Mouse (Mus musculus): ENCODE measurements around the gene Fgd2. TPM values are rescaled to one million over a fixed set of nuclear protein-coding genes. Genes with fewer than 3 reads are reported as not detected.
A peak's percentile ranks its signal among the peaks of the same experiment; 100 is the strongest.
"Not testable (repeated sequence)": the region's sequence is repeated elsewhere in the genome, so short reads cannot be mapped to it uniquely, and the experiment has no call there.

Fgd2 gene
- total RNA-seq, 2 experiments from 2014 or later = 3.5 to 3.9 TPM

- DNase-seq = no peak
Measured at GRCm38 (mm10) chr17:29363109-29363508, 2.4 kb downstream of the Fgd2 start.

GRCm38 (mm10) chr17:29365105-29365621 is 4.4 kb downstream of the Fgd2 start:
- no peak for DNase-seq

- no peak for DNase-seq
Measured at GRCm38 (mm10) chr17:29368726-29369125, 8.0 kb downstream of the Fgd2 start.

GRCm38 (mm10) chr17:29370984-29371723 is 10.4 kb downstream of the Fgd2 start:
- peak; percentile 94 for DNase-seq

- no peak for DNase-seq
Measured at GRCm38 (mm10) chr17:29375871-29376270, 15.2 kb downstream of the Fgd2 start.

DNA sequence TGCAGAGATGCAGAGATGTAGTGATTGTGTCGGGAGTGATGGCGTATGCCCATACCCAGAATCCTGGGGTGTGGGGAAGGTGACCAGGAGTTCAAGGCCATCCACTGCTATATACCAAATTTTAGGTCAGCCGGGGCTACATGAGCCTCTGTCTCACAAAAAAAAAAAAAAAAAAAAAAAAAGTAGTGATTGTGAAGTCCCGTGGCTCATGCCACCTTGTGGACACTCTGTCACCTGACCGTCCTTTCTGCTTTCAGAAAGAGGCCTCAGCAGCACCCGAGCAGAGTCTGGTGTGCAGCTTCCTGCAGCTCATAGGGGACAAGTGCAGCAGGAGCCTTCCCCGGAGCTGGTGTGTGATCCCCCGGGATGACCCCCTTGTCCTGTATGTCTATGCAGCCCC is 17.3 kb downstream of the Fgd2 start:
- DNase-seq = no peak

- DNase-seq = no peak
Measured at GRCm38 (mm10) chr17:29380241-29380640, 19.5 kb downstream of the Fgd2 start.

- DNase-seq = peak; percentile 75
Measured at GRCm38 (mm10) chr17:29381472-29381871, 20.8 kb downstream of the Fgd2 start.

GRCm38 (mm10) chr17:29382417-29382816 is 21.7 kb downstream of the Fgd2 start:
- no peak for DNase-seq

DNA sequence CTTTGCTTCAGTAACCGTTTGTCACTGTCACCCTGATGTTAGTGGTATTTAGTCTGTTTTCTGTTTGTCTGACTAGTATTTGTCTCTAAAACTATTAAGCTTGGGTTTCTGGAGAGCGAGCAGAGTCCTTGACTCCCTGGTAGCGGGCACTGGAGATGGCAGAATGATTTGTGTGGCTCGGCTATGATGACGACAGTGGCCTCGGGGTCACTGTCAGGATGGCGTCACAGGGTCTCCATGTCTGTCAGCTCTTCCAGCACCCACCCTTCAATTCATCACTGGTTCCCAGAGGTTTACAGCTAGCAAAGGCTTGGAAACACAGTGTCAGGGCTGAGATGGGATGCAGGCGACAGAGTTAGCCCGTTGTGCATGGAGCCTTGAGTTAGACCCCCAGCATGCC is 23.2 kb downstream of the Fgd2 start:
- DNase-seq = no peak

- DNase-seq = peak; percentile 46
Measured at GRCm38 (mm10) chr17:29384850-29385438, 24.2 kb downstream of the Fgd2 start.

DNA sequence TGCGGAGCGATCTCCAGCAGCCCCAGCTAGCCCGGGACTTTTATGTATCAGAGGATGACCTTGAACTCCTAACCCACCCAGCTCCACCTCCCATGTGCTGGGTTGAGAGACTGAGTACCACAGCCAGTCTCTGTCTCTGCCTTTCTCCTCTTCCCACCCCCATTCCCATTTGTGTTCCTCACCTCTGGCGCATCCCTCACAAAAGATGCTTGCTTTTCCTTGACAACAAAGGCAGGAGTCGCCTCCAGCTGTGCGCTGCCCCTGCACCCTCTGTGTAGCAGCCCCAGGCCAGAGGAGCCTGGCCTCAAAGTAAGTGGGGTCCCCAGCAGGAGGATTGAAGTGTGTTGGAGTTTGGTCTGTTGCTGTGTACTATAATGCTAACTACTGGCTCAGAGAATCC is 25.0 kb downstream of the Fgd2 start:
- no peak for DNase-seq

DNA sequence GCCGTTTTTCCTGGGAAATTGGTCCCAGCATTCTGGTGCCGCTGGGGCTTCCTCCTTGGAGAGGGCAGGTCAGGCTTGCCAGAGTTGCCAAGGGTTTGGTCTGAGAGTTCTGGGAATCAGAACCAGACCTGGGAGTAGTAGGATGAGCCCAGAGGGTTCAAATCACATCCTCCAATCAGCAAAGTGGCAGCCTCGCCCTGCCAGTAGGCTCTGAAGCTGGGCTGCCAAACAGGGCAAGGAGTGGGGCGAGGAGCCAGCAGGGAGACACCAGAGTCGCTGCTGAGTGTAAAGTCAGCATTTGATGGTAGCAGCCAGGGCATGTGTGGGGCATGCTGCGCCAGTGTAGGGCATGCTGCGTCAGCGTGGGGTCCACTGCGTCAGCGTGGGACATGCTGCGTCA is 28.3 kb downstream of the Fgd2 start:
- peak; percentile 76 for DNase-seq

GRCm38 (mm10) chr17:29391280-29391679 is 30.6 kb downstream of the Fgd2 start:
- DNase-seq = no peak

- DNase-seq = no peak
Measured at GRCm38 (mm10) chr17:29393335-29394089, 32.8 kb downstream of the Fgd2 start.

GRCm38 (mm10) chr17:29394106-29394760 is 33.5 kb downstream of the Fgd2 start:
- no peak for DNase-seq

DNA sequence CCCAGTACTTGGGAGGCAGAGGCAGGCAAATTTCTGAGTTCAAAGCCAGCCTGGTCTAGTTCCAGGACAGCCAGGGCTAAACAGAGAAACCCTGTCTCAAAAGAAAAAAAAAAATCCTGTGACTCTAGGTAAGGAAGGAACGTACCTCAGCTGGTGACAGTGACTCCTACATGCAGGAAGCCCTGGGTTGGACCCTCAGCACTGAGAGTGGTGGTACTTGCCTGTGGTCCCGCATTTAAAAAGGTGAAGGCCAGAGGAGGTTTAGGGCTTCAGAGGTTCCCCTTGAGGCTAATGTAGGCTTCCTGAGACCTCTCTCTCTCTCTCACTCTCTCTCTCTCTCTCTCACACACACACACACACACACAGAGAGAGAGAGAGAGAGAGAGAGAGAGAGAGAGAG is 34.0 kb downstream of the Fgd2 start:
- not testable (repeated sequence) for DNase-seq

- DNase-seq = no peak
Measured at GRCm38 (mm10) chr17:29395381-29395780, 34.7 kb downstream of the Fgd2 start.

- DNase-seq = no peak
Measured at GRCm38 (mm10) chr17:29396056-29396799, 35.5 kb downstream of the Fgd2 start.

- DNase-seq = peak; percentile 80
Measured at GRCm38 (mm10) chr17:29396821-29397242, 36.1 kb downstream of the Fgd2 start.
